Mouse (Mus musculus): ENCODE data around the gene Rps6ka1.
"Not testable (repeated sequence)": the region's sequence is repeated elsewhere in the genome, so short reads cannot be mapped to it uniquely, and the experiment has no call there.

Gene Rps6ka1

DNA sequence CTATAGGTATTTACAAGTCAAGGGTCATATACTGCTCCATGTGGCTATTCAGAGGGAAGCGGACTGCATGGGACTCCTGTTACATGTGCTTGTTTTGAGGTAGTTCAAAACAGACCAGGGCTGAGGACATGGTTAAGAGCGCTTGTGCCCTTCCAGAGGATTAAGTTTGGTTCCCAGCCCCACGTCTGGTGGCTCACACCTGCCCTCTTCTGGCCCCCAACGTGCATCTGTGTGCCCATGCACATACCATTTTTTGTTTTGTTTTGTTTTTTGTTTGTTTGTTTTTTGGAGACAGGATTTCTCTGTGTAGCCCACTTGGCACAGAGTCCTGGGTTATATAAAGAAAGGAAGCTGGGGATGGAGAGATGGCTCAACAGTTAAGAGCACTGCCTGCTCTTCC, 30.1 kb downstream of the Rps6ka1 start:
- DNase-seq (ENCODE audit: low read depth): no peak

DNA sequence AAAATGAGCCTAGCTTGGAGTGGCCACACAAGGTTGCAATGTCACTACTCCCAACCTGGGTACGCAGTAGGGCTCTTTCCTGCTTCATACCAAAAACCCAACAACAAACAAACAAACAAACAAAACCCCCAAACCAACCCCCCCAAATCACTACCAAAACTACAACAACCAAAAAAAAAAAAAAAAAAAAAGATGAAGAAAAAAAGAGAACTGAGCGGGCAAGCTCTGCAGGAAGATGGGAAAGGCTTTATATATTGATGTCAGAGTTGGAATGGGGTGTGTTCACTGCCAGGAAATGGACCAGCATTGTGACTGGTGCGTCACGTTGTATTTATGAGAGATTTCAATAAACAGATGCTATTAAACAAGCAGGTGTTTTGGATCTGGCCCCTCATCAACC, 33.0 kb downstream of the Rps6ka1 start:
- DNase-seq (ENCODE audit: low read depth): no peak

DNA sequence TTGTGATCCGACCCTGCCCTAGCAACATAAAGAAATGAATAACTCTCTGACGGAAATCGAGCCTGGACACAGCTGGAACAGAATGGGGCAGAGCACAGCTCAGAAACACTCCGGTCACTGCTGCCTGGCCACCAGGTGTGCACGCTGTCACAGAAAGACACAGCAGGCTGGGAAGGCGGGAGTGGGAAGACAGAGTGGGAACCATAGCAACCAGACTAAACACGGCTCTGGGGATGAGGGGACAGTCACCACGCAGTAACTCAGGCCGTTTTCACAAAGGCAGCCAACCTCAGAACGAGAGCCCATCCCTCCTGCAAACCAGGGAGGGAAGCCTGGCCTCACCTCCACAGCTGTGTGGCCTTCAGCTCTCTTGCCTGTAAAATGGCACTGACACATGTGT, 34.0 kb downstream of the Rps6ka1 start:
- DNase-seq (ENCODE audit: low read depth): no peak

DNA sequence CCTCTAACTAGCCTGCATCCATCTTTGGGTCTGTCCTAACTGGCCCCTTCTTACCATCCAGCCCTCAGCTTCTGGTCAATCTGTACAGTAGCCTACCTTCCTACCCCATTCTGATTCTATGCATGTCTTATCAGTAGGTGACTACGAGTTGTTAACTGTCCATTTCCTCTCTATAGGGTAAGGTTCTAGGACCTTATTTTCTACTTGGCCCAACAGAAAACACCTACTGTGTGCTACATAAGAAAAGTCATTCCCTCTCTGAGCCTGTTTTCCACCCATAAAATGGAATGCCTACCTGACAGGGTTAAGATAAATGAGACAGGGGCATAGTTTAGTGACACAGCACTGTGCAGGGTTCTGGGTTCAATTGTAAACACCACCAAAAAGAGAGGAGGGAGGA, 41.0 kb downstream of the Rps6ka1 start:
- no peak for DNase-seq (ENCODE audit: low read depth)

DNA sequence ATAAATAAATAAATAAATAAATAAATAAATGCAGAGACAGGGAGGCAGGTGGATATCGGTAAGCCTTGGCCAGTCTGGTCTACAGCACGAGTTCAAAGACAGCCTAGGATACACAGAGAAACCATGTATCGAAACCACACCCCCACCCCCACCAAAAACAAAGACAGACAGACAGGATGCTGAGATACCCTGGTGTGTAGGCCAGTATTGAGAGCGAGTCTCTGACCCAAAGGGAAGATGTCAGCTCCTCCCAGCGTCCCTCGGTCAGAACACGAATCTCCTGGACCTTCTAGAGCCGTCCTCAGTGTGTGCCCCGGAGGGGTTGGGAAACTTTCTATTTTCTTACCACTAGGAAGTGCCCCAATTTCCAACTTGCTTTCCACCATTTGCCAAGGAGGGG, 42.5 kb downstream of the Rps6ka1 start:
- no peak for DNase-seq (ENCODE audit: low read depth)

DNA sequence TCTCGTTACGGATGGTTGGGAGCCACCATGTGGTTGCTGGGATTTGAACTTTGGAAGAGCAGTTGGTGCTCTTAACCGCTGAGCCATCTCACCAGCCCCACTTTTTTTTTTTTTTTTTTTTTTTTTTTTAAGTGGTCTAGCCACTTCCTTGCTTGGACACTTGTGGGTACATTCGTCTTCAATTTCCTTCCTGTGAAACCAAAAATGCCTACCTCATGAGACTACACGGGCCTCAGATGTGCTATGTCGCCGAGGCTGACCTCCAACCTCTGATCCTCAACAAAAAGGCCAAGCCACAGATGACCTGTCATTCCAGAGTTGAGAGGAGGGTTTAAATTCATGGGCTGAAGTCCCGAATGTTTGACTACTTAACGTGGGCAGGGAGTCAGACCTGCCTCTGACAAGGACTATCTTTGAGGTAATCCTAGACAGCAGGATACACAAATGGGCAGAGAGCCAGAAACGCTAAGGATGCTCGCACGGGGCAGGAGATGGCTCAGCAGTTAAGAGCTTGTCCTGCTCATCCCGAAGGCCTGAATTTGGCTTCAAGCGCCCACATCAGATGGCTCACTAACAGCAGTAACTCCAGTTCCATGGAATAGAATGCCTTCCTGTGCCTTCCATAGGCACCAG, 43.3 kb downstream of the Rps6ka1 start:
- no peak for DNase-seq (ENCODE audit: low read depth)

DNA sequence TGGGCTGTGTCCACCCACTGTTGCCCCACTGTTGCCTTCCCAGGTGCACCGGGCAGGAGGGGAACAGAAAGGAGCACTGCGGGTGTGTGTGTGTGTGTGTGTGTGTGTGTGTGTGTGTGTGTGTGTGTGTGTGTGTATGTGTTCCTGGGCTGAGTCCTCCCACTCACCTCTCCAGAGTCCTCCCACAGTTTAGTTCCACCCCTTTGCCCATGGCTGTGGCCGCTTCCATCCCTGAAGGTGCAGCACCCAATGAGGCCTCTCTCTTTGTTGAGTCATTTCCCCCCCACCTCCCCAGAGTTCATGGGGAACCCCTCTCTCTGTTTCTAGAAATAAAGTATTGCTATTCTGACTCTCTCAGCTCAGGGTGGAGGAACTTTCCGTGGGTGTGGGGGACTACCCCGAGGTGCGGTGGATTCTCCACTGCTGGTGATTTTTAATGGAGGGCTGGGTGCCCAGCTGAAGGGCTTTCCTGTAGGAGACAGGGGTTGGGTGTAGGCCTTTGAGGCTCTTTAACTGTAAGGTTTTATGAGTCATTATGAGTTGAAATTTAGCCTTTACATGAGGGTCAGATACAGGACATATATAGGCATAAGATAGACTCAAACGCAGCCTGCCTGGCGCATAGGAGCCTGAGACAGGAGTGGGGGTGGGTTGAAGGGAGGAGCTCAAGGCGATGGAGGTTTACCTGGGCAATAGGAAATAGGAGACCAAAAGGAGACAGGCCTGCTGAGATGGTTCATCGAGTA, 44.4 kb downstream of the Rps6ka1 start:
- no peak for DNase-seq (ENCODE audit: low read depth)

DNA sequence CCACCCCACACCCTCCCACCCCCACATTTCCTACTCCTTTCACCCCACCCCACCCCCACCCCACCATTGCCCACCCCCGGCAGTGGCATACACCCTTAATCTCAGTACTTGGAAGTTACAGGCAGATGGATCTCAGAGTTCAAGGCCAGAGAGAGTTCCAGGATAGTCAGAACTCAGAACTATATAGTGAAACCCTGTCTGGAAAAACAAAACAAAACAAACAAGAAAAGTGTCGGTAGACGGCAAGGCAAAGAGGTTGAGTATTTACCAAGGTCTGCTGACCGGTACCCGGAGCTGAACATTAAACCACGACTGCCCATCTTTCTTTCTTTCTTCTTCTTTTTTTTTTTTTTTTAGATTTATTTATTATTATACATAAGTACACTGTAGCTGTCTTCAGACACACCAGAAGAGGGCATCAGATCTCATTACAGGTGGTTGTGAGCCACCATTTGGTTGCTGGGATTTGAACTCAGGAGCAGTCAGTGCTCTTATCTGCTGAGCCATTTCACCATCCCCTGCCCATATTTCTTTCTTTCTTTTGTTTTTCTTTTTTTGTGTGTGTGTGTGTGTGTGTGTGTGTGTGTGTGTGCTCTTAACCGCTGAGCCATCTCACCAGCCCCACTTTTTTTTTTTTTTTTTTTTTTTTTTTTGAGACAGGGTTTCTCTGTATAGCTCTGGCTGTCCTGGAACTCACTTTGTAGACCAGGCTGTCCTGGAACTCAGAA, 45.7 kb downstream of the Rps6ka1 start:
- DNase-seq (ENCODE audit: low read depth): not testable (repeated sequence)

DNA sequence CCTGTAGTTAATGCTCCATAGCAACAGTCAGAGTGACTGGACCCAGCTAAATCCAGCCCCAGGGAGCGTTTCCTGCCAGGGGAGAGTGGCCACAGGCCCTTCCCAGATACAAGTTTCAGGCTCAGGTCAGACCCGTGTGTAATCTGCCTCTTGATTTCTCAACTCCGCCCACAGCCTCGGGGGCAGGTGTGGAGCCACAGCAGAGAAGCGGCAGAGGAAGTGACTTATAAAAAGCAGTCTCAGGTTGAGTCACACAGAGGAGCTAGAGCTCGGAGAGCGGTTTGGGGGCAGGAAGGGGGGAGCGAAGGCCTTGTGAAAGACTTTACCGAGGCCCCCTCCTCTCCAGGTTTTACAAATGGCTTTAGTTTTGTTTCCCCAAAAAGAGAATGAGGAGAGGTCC, 46.6 kb downstream of the Rps6ka1 start:
- no peak for DNase-seq (ENCODE audit: low read depth)

DNA sequence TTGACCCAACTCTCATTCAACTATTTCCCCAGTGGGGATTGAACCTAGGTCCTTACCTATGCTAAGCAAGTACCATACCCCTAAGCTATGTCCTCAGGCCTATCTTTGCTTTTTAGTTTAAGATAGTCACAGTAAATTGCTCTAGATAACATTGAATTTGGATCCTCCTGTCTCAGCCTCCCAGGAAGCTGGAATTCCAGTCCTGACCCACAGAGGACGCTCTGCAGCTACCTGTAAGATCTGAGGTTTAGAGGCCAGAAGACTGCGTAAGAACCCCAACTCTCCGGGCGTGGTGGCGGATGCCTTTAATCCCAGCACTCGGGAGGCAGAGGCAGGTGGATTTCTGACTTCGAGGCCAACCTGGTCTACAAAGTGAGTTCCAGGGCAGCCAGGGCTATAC, 47.1 kb downstream of the Rps6ka1 start:
- DNase-seq (ENCODE audit: low read depth): no peak

DNA sequence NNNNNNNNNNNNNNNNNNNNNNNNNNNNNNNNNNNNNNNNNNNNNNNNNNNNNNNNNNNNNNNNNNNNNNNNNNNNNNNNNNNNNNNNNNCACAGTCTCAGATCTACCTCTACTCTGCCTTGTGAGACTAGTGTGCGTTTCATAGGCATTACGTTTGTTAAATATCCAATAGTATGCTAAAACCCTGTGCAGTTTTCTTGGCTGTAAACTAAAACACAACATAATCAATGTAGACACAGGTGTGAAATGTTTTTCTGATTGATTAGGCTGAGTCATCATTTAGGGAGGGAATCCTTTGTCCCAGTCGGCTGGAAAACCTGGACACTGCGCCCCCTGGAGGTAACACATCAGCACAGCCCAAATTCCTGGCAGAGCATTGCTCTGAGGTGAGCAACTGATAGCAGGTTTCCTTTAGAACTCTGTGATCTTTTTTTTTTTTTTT, 48.2 kb downstream of the Rps6ka1 start:
- no peak for DNase-seq (ENCODE audit: low read depth)

DNA sequence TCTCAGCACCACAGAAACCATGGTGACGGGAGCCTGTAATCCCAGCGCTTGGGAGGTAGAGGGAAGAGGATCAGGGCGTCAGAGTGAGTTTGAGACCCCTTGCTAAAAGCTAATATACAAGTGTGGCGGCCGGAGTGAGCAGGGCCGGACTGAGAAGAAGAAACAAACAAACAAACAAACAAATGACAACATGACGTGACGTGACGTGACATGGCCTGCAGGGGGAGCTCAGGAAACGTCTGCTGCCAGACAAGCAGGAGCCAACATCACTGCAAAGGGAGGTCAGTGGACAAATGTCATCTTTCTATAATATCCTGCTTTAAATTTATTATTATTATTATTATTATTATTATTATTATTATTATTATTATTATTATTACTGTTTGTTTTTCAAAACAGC, 51.0 kb downstream of the Rps6ka1 start:
- no peak for DNase-seq (ENCODE audit: low read depth)

DNA sequence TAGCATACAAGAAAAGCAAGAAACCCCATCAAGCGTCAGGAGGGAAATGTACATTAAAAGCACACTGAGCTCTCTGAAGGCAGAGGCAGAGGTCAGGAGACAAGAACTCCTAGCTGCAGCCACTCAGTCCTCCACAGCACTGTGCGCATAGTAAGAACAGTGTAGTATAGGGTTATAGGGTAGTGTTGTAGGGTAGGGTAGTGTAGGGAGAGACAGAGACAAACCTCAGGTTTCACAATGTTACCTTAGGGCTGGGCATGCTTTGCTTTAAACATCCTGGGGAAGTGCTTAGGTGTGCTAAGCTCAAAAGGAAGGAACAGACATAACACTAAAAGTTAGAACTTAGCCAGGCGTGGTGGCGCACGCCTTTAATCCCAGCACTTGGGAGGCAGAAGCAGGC, 52.4 kb downstream of the Rps6ka1 start:
- DNase-seq (ENCODE audit: low read depth): no peak

DNA sequence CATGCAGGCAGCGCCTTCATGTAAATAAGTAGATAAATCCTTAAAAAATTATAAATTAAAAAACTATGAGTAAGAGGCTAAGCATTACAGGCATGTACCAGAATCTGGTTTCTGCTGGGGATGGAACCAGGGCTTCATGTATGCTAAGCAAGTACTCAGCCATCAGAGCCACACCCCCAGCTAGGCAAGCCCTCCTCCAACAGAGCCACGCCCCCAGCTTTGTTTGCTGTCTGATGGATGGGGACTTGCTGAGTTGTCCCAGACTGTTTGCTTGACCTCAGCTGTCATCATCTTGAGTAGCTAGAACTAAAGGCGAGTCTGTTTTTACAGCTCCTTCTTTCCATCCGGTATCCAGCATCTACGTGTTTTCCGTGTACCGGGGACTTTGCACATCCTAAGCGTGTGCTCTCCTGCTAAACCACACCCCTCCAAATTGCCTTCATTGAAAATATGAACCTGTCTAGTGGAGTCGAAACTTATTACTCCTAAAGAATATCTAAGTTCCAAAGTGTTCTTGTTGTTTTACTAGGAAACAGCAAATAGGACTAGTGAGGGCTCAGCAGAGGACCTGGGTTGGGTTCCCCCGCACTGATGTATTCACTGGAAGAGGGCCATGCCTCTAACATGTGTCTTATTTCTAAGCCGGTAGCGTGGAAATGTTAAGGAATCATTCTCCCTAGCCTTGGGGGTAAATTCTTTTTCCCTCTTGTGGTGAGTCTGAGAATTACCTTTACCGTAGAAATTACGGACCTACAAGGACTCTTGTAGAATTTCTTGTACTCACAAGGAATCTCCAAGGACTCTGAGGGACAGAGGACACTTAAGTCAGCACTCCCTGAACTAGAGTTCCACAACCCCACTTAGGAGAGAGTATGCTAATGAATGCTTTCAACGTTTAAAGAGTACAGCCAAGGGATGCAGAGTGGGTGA, 54.4 kb downstream of the Rps6ka1 start:
- DNase-seq (ENCODE audit: low read depth): no peak

DNA sequence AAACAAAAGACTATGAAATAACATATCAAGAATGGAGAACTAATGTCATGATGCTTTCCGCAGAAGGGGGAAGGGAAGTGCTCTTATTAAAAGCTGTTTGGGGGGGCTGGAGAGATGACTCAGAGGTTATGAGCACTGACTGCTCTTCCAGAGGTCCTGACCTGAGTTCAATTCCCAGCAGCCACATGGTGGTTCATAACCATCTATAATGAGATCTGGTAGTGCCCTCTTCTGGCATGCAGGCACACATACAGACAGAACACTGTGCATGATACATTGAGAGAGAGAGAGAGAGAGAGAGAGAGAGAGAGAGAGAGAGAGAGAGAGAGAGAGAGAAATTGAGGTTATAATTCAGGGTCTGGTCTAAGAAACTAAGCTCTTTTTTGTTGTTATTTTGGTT, 57.1 kb downstream of the Rps6ka1 start:
- DNase-seq (ENCODE audit: low read depth): no peak

DNA sequence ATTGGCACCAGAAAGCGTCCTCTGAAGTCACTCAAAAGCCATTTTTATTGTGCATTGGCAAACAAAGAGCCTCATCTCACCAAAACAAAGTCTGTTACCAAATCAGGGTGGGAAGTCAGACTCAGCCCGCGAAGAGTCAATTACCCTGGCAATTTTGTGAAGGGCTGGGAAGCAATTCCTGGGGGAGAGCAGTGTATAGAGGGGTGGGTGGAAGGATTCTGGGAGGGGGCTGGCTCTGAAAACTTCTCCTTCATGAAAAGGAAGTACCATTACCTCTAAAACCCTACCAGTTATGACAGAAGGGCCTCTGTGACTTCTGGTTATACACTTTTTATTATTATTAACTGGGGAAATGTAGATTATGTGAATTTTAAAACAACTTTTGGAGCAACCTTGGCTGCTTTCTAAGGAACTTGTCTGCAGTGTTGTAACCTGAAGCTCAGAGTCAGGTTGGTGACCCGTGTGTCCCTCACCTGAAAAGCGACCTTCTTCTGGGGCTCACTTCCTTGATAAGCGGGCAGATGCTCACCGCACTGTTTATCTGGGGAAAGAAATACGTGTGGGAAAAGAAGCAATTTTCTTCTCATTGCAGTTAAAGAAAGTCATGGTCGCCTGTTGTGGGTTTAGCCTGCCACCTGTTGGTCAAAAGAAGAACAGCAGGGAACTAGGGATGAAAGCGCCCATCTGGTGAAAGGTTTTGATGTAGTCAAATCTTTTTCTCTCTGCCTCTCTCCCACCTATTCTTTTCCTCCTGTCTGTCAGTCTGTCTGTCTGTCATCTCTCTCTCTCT, 58.1 kb downstream of the Rps6ka1 start:
- peak; percentile 66 for DNase-seq (ENCODE audit: low read depth)

DNA sequence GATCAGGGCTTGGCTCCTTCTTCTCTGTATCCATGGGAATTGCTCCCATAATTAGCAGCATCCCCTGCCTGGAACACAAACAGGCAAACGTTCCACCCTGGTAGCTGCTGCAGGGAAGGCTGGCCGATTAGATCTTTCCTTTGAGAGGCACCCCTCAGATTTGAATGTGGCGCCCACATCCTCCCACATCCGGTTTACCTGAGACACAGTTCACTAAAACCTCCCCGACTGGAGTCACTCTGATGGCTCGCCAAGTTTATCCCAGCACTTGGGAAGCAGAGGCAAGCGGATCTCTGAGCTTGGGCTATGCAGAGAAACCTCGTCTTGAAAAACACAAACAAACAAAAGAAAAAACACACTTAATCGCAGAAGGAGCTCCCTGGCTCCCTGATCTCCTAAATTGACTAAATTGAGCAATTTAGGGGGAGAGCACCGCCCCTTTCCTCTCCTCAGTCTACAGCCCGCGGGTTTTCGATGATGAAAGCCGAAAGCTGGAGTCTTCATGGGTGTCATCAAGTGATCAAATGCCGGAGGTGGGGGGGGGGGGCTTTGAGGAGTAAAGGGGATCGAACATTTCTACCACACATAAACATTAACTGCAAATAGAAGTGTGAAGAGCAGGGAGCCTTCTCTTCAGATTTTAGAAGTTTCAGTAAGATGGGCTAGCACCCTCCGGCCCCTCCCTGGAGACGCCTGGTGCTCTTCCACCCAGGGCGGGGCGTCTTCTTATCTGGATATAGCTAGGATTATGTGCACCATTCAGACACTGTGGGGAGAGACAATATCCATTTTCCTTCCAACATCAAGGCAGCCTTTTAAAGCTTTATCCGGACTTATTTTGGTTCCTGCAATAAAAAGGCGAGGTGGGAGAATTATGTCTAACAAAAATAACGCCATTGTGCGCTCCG, 59.5 kb downstream of the Rps6ka1 start:
- DNase-seq (ENCODE audit: low read depth): peak; percentile 52

DNA sequence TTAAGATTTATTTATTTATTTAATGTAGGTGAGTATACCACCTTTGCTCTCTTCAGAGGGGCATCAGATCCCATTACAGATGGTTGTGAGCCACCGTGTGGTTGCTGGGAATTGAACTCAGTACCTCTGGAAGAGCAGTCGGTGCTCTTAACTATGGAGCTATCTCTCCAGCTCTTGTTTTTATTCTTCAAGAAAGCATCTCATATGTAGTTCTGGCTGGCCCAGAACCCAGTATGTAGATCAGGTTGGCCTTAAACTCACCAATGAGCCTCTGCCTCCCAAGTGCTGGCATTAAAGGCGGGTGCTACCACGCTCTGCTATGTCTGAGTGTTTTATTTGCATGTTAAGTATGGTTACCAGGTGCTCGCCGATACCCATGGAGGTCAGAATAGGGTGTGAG, 60.2 kb downstream of the Rps6ka1 start:
- DNase-seq (ENCODE audit: low read depth): no peak

DNA sequence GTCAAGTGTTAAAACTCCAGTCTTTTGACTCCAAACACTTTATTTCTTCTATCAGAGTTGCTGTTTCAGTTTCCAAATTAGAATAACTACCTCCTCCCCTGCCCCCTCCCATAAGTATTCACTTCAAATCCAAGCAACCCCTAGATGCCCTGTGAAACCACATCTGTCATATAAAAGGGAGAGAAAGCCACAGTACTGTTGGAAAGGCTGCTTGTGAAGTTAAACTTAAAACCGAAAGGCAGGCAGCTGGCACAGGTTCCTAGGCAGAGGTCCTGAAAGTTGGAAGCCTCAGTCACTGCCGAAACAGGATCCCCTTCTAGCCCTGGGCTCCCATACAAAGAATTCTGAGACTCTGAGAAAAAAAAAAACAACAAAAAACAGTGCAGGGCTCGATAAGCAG, 61.9 kb downstream of the Rps6ka1 start:
- DNase-seq (ENCODE audit: low read depth): no peak

All from c-Kit-positive CD71-positive TER-119-negative erythroid progenitor cells, embryonic 14.5 days (primary cell).